Mouse (Mus musculus) kidney, adult 10 weeks (tissue): ENCODE measurements around the gene Cep97. TPM values are rescaled to one million over a fixed set of nuclear protein-coding genes. Genes with fewer than 3 reads are reported as not detected.

Source experiments
- polyA plus RNA-seq: library from polyadenylated mRNA; stranded (reverse); fragments of 350-450 nt; fragmentation: Illumina TruSeq; extraction: RNeasy Lipid Tissue Mini Kit (QIAGEN cat#74804); gene quantifications from one replicate; pipeline ENCODE4 v1.2.3, GENCODE M21; 2014; ENCODE audit warnings: low read depth, low replicate concordance

Cep97 gene
- polyA plus RNA-seq = 10.0 TPM

DNA sequence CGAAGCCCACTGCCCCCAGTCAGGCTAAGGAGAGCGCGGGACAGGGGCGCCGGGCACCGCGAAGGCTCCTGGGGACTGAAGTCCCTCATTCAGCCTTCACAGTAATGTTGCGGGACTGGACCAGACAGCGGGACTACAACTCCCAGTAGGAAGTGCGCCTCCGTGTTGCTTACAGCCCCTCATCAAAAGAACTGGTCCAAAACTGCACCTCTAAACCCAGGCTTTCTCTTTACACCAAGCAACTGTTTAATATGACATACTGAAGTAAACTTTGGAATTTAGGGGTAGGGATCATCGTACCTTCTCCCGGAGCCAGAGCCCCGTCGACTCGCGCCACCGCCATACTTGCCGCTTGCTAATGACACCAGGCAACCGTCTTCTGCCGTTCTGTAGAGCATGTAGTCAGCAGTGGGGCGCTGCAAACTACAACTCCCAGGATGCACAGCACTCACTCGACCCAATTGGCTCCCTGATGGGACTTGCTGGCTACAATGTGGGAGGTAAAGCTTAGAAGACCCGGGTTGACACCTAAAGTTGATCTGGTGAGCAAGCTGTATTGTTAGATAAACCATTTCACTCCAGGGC lies at the start of gene Cep97:
Gene Cep97 (minus strand): TSS at position 403 of the 585 bp plus-strand sequence.

DNA sequence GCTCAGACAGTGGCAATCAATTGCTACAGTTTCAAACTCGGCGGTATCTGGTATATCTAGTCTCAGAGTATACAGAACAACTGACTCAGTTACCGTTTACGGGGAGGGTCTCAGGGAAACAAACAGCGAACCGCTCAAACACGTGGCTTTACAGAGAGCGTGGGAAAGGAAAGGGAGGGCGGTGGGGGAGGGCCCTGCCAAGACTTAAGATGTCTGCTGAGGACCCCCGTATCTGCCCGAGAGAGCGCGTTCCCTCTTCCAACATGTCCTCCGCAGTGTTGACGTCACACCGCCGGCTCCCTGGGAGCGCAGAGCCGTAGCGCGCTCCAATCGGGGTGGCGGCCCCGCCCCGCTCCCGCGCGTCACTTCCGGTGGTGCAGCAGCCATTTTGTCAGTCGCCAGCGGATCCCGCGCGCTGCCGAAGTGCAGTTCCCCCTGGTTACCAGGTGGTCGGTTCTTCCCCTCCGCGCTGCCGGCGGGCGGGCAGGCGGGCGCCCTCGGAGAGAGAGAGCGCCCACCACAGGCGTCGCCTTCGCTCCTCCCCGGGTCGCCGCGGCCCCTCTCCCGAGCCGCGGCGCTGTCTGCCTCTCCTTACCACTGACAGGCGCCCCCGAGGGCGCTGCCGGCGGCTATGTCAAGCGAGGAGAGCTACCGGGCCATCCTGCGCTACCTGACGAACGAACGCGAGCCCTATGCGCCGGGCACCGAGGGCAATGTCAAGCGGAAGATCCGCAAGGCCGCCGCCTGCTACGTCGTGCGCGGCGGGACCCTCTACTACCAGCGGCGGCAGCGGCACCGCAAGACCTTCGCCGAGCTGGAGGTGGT lies 39.0 kb upstream of the Cep97 start, which contains the start of gene Zbtb11:
Gene Zbtb11 (plus strand): TSS at position 453 of the 825 bp plus-strand sequence.

DNA sequence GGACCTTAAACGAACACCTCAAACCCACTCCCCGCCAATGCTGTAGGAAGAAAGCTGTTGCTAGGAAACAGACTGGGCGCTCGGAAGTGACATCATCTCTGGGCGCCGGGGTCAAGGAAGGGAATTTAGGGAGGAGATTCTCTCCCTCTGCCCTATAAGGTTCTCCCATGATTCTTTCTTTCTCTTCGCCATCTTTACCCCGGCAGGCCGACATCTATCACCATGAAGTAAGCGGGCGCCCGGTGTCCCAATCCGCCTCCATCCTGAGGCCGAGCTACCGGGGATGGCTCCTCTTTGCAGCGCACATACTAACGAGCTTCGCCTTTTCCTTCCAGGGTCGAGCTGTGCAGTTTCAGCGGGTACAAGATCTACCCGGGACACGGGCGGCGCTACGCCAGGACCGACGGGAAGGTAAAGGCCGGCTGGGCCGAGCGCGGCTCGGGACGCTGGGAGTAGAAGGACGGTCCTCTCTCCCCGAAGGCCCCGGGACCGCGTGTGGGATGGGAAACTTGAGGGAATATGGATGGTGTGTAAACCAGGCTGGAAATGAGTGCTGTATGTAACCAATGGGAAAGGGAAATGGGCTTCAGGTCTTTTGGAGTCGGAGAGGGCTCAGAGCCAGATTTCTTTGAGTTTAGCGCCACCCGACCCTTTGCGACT lies 31.7 kb upstream of the Cep97 start, which contains the start of gene Rpl24:
Gene Rpl24 (plus strand): TSS at position 64 of the 660 bp plus-strand sequence.

GRCm38 (mm10) chr16:55894893-55895650 lies 39.6 kb downstream of the Cep97 start, which contains the start of gene Nxpe3:
TSS of gene Nxpe3 (minus strand) at chr16:55895285.

Other genes starting within 250 kb of the Cep97 start
- 6.4 TPM for gene Nfkbiz, start 96.0 kb downstream of the Cep97 start, polyA plus RNA-seq
- gene Nxpe3, start 39.6 kb downstream of the Cep97 start, polyA plus RNA-seq = 12.2 TPM
- gene Rpl24, start 31.4 kb upstream of the Cep97 start, polyA plus RNA-seq = 206 TPM
- 26.2 TPM for gene Zbtb11, start 39.0 kb upstream of the Cep97 start, polyA plus RNA-seq
- gene Pcnp, start 94.9 kb upstream of the Cep97 start, polyA plus RNA-seq = 303 TPM
- gene Trmt10c, start 103.0 kb upstream of the Cep97 start, polyA plus RNA-seq = 57.1 TPM
- 28.7 TPM for gene Senp7, start 113.5 kb upstream of the Cep97 start, polyA plus RNA-seq